Mouse (Mus musculus) erythroblast, adult 5-6 weeks (primary cell): ENCODE measurements around the gene Arhgap17. TPM values are rescaled to one million over a fixed set of nuclear protein-coding genes. Genes with fewer than 3 reads are reported as not detected.

Experiments
- ATAC-seq: replicated peaks from 2 replicates; pipeline ENCODE4 v1.8.0; 2016; ENCODE audit warnings: moderate number of reproducible peaks, mild to moderate bottlenecking, moderate TSS enrichment, inconsistent platforms; ENCODE audit not compliant: poor library complexity, low FRiP score, severe bottlenecking
- total RNA-seq, 2 experiments: library from RNA; stranded (forward) in 1 of 2; stranded (reverse) in 1 of 2; fragments of 150-400 nt in 1 of 2; fragments of 200-764, 138-1000 nt in 1 of 2; gene quantifications; 2 replicates each; pipeline versions ENCODE4 v1.2.3 to v1.2.4; 2015 to 2017; ENCODE audit warnings: low replicate concordance in 2 of 2

The Arhgap17 gene
- total RNA-seq, 2 experiments from 2014 or later: 7.2 to 16.5 TPM

- ATAC-seq: no peak
Measured at GRCm38 (mm10) chr7:123346631-123347290, 23.0 kb downstream of the Arhgap17 start.

- ATAC-seq: no peak
Measured at GRCm38 (mm10) chr7:123345041-123345544, 24.6 kb downstream of the Arhgap17 start.

GRCm38 (mm10) chr7:123344079-123344780 lies 25.5 kb downstream of the Arhgap17 start:
- ATAC-seq: no peak

GRCm38 (mm10) chr7:123341896-123342295 lies 27.8 kb downstream of the Arhgap17 start:
- ATAC-seq: no peak

- no peak for ATAC-seq
Measured at GRCm38 (mm10) chr7:123338351-123338750, 31.4 kb downstream of the Arhgap17 start.

- ATAC-seq: no peak
Measured at GRCm38 (mm10) chr7:123336322-123336721, 33.4 kb downstream of the Arhgap17 start.

- no peak for ATAC-seq
Measured at GRCm38 (mm10) chr7:123330506-123330905, 39.2 kb downstream of the Arhgap17 start.

GRCm38 (mm10) chr7:123327909-123328308 lies 41.8 kb downstream of the Arhgap17 start:
- no peak for ATAC-seq

- no peak for ATAC-seq
Measured at GRCm38 (mm10) chr7:123326901-123327300, 42.8 kb downstream of the Arhgap17 start.

- no peak for ATAC-seq
Measured at GRCm38 (mm10) chr7:123326062-123326461, 43.7 kb downstream of the Arhgap17 start.

- 0 out of 2 replicates have a peak, but pooled peaks have one; percentile 47 for ATAC-seq
Measured at GRCm38 (mm10) chr7:123324105-123324504, 45.6 kb downstream of the Arhgap17 start.

- ATAC-seq: no peak
Measured at GRCm38 (mm10) chr7:123323388-123323787, 46.3 kb downstream of the Arhgap17 start.

GRCm38 (mm10) chr7:123322452-123323121 lies 47.1 kb downstream of the Arhgap17 start:
- peak; percentile 49; the same call in 1 of the 2 replicates for ATAC-seq

- no peak for ATAC-seq
Measured at GRCm38 (mm10) chr7:123312738-123313137, 57.0 kb downstream of the Arhgap17 start.

- ATAC-seq: no peak
Measured at GRCm38 (mm10) chr7:123311836-123312235, 57.9 kb downstream of the Arhgap17 start.

- ATAC-seq: no peak
Measured at GRCm38 (mm10) chr7:123307887-123308558, 61.7 kb downstream of the Arhgap17 start.

GRCm38 (mm10) chr7:123307236-123307635 lies 62.5 kb downstream of the Arhgap17 start:
- ATAC-seq: no peak

GRCm38 (mm10) chr7:123305397-123305796 lies 64.3 kb downstream of the Arhgap17 start:
- ATAC-seq: no peak

- no peak for ATAC-seq
Measured at GRCm38 (mm10) chr7:123300258-123300657, 69.5 kb downstream of the Arhgap17 start.

GRCm38 (mm10) chr7:123298225-123298624 lies 71.5 kb downstream of the Arhgap17 start:
- no peak for ATAC-seq
